Mouse (Mus musculus) ES-Bruce4 (cell line): ENCODE data around the gene Gm45213. TPM values are rescaled to one million over a fixed set of nuclear protein-coding genes. Genes with fewer than 3 reads are reported as not detected.

Experiments used
- H3K27ac ChIP-seq: 2 replicates; pipeline ENCODE4 v1.5.1; 2012; ENCODE audit warnings: low read length, inconsistent platforms; ENCODE audit not compliant: insufficient read depth
- H3K27me3 ChIP-seq: 2 replicates; pipeline ENCODE4 v1.6.1; 2012; ENCODE audit warnings: mild to moderate bottlenecking, low read length, inconsistent platforms; ENCODE audit not compliant: control insufficient read depth, poor library complexity, insufficient read depth, severe bottlenecking
- H3K36me3 ChIP-seq: 2 replicates; pipeline ENCODE4 v1.6.1; 2012; ENCODE audit warnings: inconsistent platforms, mild to moderate bottlenecking, low read length, moderate library complexity; ENCODE audit not compliant: control insufficient read depth, poor library complexity, insufficient read depth, severe bottlenecking
- H3K4me1 ChIP-seq: one replicate; pipeline ENCODE4 v1.8.1; 2011; ENCODE audit warnings: low read length; ENCODE audit not compliant: control insufficient read depth, insufficient read depth
- H3K4me3 ChIP-seq: 2 replicates; pipeline ENCODE4 v1.5.1; 2011; ENCODE audit warnings: low read depth, mild to moderate bottlenecking, low read length
- H3K9ac ChIP-seq: 2 replicates; pipeline ENCODE4 v1.6.1; 2012; ENCODE audit warnings: low read depth, mild to moderate bottlenecking, inconsistent platforms; ENCODE audit not compliant: poor library complexity, severe bottlenecking
- H3K9me3 ChIP-seq: replicated peaks from 2 replicates; pipeline ENCODE4 v1.6.1; 2012; ENCODE audit warnings: mild to moderate bottlenecking, low read length, inconsistent platforms; ENCODE audit not compliant: control insufficient read depth, poor library complexity, insufficient read depth, severe bottlenecking
- CTCF ChIP-seq: IDR thresholded peaks from one replicate; pipeline ENCODE4 v1.8.1; 2011; ENCODE audit warnings: low read depth, low read length
- EP300 ChIP-seq: IDR thresholded peaks from 2 replicates; pipeline ENCODE4 v1.6.1; 2011; ENCODE audit warnings: low read depth, low read length; ENCODE audit not compliant: insufficient read depth
- POLR2A ChIP-seq: IDR thresholded peaks from one replicate; pipeline ENCODE4 v1.8.1; 2011; ENCODE audit warnings: low read length; ENCODE audit not compliant: insufficient read depth
- polyA plus RNA-seq: library from polyadenylated mRNA; stranded (reverse); fragments of >200 nt; gene quantifications from 2 replicates; pipeline ENCODE4 v1.2.4, GENCODE M21; 2011; ENCODE audit warnings: low read depth; ENCODE audit not compliant: missing spikeins, insufficient read depth, insufficient read length

Gm45213 gene
- polyA plus RNA-seq, 1 experiment = not detected

DNA sequence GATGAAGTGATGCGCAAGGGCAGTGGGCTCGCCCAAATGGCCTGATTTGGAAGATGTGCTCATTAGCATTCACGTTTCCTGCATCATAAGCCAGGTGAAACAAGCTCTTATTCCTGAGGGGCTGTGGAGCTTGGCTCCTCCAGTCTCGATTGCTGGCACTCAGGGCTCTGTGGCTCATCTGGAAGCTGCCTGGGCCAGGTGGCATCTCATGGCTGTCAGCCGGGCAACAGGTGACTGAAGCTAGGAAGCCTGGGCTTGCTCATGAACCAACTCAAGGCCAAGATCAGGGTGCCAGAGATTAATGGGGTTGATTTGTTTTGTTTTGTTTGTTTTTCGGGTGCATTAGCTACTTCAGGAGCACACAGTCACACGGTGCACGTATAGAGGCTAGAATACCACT lies 49.3 kb downstream of the Gm45213 start:
- H3K4me1 ChIP-seq = no peaks in the 10 kb centered on the region
- no peak for TF ChIP-seq EP300
- no peak for TF ChIP-seq CTCF
- no peak for TF ChIP-seq POLR2A
- no peaks in the 10 kb centered on the region for H3K27me3 ChIP-seq
- peaks cover 13% of the 10 kb centered on the region for H3K36me3 ChIP-seq
- H3K9me3 ChIP-seq = no peaks in the 10 kb centered on the region
- no peak overlapping the region for H3K27ac ChIP-seq
- no peak overlapping the region for H3K4me3 ChIP-seq
- H3K9ac ChIP-seq = no peak overlapping the region

DNA sequence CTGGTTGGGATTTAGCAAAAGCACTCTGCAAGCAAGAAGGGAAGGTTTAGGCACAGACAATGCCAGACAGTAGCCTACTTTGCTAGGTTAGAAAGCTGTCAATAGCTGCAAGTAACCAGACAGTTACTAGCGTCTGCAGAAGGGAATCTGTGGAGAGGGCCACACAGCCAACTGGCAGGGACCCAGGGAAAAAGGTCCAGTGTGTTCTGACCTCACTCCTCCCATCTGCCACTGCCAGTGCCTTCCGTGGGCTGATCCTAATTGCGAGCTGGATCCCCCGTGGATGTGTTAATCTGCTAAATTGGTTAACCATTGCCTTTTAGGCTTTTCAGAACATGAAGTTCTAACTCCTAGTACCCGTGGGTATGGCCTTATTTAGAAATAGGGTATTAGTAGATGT lies 50.7 kb downstream of the Gm45213 start:
- no peak overlapping the region for H3K4me3 ChIP-seq
- H3K27me3 ChIP-seq = no peaks in the 10 kb centered on the region
- H3K9ac ChIP-seq = no peak overlapping the region
- peaks cover 4% of the 10 kb centered on the region for H3K36me3 ChIP-seq
- no peaks in the 10 kb centered on the region for H3K4me1 ChIP-seq
- no peak overlapping the region for H3K27ac ChIP-seq
- no peak for TF ChIP-seq CTCF
- TF ChIP-seq POLR2A = no peak
- no peak for TF ChIP-seq EP300
- no peaks in the 10 kb centered on the region for H3K9me3 ChIP-seq

DNA sequence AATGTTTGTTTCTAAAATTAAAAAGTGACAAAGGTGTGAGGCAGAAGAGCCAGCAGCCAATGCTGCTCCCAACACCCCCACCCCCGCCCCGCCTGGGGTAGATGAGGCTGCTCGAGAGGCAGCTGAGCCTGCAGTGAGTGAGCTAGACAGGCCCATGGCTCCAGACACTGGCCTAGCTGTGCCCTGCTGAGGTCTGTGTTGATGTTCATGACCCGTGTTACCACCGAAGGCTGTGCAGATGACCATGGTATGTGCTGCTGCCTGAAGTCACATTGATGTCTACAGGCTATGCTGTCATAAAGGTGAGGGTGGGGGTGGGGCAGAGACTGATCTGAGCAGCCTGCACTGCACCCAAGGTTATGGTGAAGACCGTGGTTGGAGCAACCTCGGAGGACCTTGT lies 55.4 kb downstream of the Gm45213 start:
- H3K27me3 ChIP-seq = no peaks in the 10 kb centered on the region

DNA sequence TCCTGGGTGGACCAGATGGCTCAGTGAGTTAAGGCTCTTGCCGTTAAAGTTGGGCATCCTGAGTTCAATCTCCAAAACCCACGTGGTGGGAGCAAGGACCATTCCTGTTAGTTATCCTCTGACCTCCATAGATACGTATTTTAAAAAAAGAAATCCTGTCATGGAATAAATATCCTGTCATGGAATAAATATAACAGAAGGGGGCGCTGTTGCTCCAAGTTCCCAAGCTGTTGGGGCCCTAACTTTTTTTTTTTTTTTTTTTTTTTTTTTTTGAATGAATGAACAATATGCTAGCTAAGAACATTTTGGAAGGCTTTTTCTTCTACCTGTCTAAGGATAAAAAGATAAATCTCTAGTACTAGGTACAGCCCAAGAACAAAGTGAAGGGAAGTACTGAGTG lies 58.5 kb downstream of the Gm45213 start:
- Histone ChIP-seq H3K4me3 (no peak overlapping the region), H3K9ac (no peak overlapping the region), H3K27ac (no peak overlapping the region), H3K27me3 (no peaks in the 10 kb centered on the region), H3K9me3 (no peaks in the 10 kb centered on the region), H3K36me3 (no peaks in the 10 kb centered on the region), H3K4me1 (no peaks in the 10 kb centered on the region)
- TF ChIP-seq POLR2A = no peak
- no peak for TF ChIP-seq EP300
- no peak for TF ChIP-seq CTCF

More for the DNA sequence above, 55.4 kb downstream of the Gm45213 start:
- Histone ChIP-seq H3K9ac (no peak overlapping the region), H3K27ac (no peak overlapping the region), H3K4me3 (no peak overlapping the region), H3K4me1 (no peaks in the 10 kb centered on the region), H3K9me3 (no peaks in the 10 kb centered on the region), H3K36me3 (no peaks in the 10 kb centered on the region)
- no peak for TF ChIP-seq CTCF
- no peak for TF ChIP-seq EP300
- no peak for TF ChIP-seq POLR2A

DNA sequence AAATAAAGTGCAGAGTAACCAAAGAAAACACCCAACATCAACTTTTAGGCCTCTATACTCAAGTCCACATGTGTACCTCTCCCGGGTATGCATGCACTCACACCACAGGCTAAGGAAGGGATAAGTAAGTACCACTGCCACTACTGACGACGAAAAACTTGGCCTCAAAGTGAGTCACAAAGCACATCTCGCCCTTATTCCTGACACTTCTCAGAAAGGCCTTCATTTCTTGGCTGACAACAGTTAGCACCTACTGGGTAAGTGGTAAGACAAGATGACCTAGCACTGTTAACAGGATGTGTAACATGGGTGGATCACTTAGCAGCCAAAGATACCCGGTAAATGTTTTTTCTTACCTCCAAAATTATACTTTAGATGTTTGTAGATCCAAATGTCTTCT lies 61.1 kb downstream of the Gm45213 start:
- no peak overlapping the region for H3K9ac ChIP-seq
- H3K27ac ChIP-seq = no peak overlapping the region
- no peaks in the 10 kb centered on the region for H3K4me1 ChIP-seq
- TF ChIP-seq EP300 (no peak), CTCF (no peak), POLR2A (no peak)
- H3K27me3 ChIP-seq = no peaks in the 10 kb centered on the region
- H3K4me3 ChIP-seq = no peak overlapping the region
- H3K36me3 ChIP-seq = no peaks in the 10 kb centered on the region
- H3K9me3 ChIP-seq = no peaks in the 10 kb centered on the region

DNA sequence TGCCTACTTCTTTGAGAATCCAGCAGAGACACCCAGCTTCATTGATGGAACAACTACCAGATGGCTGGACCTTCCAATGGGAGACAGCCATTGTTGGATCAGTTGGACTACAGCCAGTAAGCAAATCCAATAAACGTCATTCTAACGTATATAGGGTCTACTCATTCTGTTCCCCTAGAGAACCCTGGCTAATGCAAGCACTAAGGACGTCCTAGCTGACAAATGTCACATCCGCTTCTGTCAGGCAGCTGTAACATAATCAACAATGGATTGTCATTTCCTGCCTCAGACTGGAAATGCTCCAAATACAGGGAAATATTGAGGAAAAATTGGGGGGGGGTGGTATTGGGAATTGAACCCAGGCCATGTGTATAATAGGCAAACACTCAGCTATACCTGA lies 62.4 kb downstream of the Gm45213 start:
- 0 out of 2 replicates have a peak, but pooled peaks cover 2% of the 10 kb centered on the region for H3K27me3 ChIP-seq
- H3K36me3 ChIP-seq = no peaks in the 10 kb centered on the region
- H3K9me3 ChIP-seq = no peaks in the 10 kb centered on the region
- no peak overlapping the region for H3K4me3 ChIP-seq
- TF ChIP-seq POLR2A (no peak), EP300 (no peak), CTCF (no peak)
- H3K4me1 ChIP-seq = no peaks in the 10 kb centered on the region
- H3K27ac ChIP-seq = no peak overlapping the region
- no peak overlapping the region for H3K9ac ChIP-seq
